Mouse (Mus musculus) adrenal gland, adult 18-20 months (tissue): ENCODE results near the gene Panx2. TPM values are rescaled to one million over a fixed set of nuclear protein-coding genes. Genes with fewer than 3 reads are reported as not detected.

Experiments
- DNase-seq, 2 experiments: peaks; one replicate each; pipeline ENCODE4 v3.0.0; 2021 to 2022; ENCODE audit warnings: low spot score in 2 of 2
- total RNA-seq, 2 experiments: library from RNA; stranded (reverse); gene quantifications; 1 replicate in 1 of 2; 2 replicates in 1 of 2; pipeline ENCODE4 v1.2.3; 2021

Panx2 gene
- total RNA-seq, 2 experiments from 2014 or later = 0.96 to 1.2 TPM

GRCm38 (mm10) chr15:89074613-89075477 lies 15.3 kb downstream of the Panx2 start, which contains the start of gene Trabd:
TSS of gene Trabd (plus strand) at chr15:89075124.
- DNase-seq = no peak

DNA sequence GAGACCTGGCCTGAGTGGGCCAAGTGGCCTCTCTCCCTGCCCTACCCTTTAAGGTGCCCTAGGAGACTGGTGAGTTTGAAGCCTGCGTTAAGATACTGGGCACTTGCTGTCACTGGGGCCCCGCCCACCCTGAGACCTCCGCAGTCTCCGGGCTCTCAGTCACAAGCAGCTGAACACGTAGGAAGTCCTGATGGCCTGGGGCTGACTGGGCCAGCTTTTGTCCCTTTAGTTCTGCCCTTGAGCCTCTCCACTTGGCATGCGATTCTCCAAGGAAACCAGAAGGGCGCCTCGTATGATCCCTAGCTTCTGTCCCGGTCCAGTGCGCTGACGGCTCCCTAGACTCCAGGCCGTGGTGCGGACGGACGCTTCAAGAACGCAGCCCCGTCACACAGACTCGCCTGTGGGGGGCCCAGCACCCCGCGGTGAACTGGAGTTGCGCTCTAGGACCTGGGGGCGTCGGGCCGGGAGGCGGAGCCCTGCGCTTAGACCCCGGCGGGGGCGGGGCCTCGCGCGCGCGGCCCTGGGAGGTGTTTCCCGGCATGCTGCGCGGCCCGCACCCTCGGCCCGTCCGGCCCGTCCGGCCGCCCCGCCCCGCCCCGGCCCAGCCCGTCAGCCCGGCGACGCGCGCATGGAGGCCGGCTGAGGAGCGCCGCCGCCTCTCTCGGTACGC lies 16.1 kb downstream of the Panx2 start:
- DNase-seq = peak; percentile 85 to 86

DNA sequence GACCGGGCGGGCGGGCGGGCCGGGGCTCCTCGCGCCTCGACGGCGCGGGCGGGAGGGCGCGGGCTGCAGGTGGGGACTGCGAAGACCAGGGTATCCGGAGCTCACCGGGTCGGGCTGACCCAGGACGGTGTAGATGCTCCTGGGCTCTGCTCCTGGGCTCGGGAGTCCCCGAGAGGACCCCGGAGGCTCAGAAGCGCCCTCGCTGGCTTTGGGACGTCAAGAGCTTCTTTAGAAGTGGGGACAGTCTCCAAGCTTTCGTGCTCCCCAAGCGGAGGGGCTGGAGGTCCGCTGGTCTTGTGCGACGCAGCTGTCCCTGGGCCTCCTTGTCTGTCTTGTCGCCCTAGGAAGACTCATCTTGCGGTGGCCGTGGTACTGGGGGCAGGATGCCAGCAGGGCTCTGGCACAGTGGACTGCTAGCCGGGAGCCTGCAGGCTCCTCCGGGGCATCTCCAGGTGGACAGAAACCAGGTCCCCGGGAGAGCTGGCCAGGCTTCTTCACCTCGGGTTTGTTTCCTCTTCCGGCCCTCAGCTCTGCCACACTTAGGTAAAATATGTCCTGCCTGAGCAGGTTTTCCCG lies 16.7 kb downstream of the Panx2 start:
- DNase-seq = peak; percentile 53 to 60

DNA sequence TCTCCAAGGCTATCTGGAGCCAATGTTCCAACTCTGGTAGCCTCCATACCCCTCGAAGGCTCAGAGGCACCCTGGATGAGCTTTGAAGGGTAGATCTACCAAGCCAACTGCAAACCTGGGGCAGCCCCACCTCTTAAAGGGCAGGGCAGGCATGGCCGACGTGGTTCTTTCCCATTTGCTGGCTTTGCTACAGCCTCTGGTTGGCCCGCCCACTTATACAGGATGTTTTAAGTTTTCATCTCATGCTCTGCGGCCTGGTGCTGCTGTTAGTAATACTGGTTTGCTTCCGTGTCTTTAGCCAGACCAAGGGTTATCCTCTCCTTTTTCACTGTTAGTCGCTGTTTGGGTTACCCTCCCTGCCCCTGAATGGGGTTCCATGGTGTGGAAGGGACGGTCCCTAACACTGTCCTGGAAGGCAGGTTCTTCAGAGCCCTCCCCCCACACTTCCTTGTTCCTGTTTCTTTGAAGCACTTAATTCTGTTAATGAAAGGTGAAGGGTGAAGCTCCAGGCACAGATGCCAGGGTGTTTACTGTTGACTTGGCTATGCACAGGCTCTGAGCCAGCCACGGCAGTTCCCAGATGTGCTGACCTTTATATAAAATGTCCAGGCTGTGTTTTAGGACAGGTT lies 18.8 kb downstream of the Panx2 start:
- DNase-seq = no peak

DNA sequence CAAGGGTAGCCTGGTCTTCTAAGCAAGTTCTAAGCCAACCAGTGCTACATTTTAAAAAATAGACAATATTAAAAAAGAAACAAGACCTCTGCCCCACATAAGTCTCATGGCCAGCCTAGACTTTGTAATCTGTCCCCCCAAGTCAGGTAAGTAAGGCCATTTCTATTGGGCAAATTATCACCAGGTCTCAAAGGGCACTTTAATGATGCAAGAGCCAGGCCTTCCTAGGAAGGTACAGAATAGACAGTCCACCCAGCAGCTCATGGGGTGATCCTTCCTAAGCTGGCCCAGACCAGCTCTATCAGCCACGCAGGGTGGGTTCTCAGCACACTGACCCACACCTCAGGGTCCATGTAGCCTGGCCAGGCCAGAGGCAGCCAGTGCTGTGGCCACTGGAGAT lies 24.4 kb downstream of the Panx2 start:
- no peak for DNase-seq

DNA sequence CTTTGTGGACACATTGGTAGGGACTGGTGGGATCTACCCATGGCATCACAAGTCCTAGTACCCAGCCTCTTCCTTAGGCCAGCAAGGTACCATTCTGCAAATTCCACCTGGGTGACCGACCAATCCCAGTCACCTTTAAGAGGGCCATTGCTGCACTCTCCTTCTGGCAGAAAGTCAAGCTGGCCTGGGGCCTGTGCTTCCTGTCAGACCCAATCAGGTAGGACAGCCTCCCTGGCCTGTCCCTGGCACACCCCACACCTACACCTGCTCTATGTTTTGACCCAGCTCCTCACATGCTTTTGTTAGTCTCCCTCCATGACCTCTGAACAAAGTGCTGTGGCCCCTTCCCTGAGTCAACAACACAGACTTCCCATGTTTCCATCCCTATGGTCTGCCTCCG lies 25.3 kb downstream of the Panx2 start:
- DNase-seq = no peak

- DNase-seq = peak; percentile 84 to 90
Measured at GRCm38 (mm10) chr15:89088607-89089247, 29.2 kb downstream of the Panx2 start, which contains the start of gene Selenoo. TSS of gene Selenoo (plus strand) at chr15:89089084.

DNA sequence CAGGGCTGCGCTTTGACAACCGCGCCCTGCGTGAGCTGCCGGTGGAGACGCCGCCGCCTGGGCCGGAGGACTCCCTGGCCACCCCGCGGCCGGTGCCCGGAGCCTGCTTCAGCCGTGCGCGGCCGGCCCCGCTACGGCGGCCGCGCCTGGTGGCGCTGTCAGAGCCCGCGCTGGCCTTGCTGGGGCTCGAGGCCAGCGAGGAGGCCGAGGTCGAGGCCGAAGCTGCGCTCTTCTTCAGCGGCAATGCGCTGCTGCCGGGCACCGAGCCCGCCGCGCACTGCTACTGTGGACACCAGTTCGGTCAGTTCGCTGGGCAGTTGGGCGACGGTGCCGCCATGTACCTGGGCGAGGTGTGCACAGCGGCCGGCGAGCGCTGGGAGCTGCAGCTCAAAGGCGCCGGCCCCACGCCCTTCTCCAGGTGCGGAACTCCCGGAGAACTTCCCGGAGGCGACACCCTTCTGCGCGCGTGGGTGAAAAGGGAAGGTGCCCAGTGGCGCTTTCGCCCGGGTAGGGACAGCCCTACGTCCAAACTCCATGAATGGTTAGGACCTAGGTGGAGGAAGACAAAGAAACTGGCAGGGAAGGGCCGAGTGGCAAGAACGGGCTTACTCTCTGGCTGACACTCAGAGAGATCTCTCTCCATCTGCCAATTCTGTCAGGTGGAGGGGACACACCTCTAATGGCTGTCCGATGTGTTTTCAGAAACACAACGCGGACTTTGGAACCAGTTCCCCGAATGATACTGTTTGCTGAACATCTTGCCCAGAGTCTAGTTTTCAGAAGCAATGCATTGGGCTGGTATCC lies 29.9 kb downstream of the Panx2 start:
- DNase-seq = peak in 1 of 2 experiments; percentile 46

DNA sequence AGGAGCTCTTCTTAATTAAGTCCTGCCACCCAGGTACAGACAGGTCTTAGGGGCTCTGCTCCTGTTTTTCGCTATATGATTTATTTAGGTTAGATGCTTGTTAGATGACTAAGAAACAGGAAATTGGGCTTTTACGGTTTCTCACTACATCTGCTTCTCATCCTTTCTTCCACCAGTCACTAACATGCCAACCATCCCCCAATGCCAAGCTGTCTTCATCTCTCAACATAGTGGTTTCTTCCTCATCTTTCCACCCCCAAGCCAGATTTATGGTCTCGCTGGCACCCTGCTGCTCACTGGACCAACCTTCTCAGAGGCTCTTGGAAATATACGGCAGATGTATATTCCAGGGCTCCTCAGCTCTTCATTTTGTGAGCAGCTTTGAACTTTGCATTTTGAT lies 31.1 kb downstream of the Panx2 start:
- DNase-seq = no peak

GRCm38 (mm10) chr15:89092181-89092580 lies 32.6 kb downstream of the Panx2 start:
- no peak for DNase-seq

DNA sequence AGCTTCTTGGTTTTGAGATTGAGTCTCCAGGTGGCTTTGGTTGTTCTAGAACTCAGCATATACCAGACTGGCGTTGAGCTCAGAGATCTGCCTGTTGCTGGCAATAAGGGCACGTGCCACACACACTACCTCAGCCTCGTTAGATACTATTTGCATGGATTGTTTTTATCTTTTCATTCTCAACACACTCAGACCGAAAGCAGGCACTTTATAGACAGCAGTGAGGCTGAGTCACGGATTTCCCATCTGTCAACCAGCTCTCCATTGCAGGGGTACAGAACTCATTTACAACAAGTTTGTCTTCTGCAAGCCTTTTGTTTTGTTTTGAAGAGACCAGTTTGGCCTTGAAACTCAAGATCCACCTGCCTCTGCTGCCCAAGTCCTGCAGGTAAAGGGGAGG lies 37.9 kb downstream of the Panx2 start:
- DNase-seq = no peak

DNA sequence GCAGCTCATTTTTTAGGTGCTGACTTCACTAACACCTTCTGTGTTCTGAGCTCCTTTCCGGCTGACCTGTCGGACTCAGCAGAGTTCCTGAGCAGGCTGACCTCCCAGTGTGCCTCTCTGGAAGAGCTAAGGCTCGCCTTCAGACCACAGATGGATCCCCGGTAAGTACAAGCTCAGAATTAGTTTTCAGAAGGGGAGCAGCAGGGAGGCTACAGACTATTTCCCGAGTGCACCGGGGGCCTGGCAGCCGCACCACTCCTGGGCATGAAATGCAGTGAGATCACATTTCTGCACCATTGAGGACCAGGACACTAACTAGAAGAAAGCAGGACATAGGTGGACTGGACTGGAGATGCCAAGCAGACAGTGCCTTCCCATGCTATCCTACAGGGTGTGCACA lies 39.1 kb downstream of the Panx2 start:
- DNase-seq = no peak

DNA sequence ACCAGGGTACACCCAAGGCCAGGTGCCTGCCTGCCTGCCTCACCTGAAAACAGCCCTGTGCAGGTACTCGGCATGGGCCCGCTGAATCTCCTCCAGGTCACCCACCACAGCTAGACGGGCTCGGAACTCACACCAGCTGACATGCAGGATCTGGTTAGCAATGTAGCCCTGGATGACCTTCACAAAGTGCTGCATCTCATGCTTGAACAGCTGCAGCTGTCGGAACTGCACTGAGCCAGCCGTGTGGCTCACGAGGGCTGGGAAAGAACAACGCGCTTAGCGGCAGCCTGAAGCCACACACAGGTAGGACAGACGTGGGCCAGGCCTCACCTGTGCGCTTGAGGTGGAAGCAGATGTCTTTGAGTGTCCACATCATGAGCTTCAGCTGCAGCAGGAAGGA lies 41.3 kb downstream of the Panx2 start:
- DNase-seq = no peak

DNA sequence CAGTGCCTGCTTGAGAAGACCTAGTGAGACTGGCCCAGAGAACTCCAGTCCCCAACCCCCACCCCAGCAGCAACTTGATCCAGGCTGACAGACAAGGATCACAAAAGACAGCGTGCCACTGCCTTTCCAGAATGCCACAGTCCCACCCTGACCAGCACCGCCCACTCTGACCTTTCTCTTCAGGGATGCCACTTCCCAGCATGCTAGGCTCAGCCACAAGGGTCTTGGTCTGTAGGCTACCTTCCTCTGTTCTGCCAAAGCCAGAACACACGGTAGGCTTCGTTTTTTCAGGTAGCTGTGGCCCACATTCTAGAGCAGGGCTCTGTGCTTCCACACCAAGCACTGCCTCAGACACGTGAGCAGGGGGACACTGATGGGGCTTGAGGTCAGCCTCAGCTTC lies 43.1 kb downstream of the Panx2 start:
- DNase-seq = no peak

DNA sequence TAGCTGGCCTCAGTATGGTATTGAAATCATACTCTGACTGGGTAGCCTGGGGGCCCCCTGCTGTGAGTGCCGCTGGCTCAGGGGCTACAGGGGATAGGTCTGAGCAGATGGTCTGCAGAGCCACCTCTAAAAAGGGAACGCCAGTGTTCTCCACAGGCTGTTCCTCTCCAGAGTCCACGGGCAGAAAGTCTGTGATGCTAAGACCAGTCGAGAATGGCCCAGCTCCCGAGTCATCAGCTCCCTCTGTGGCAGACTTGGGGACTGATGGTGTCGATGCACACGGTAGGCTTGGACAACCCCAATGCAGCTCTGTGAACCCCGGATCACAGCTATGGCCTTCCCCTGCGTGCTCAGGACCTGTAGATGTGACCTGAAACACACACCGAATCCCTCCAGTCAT lies 44.4 kb downstream of the Panx2 start:
- no peak for DNase-seq

GRCm38 (mm10) chr15:89104425-89104824 lies 44.9 kb downstream of the Panx2 start:
- DNase-seq = no peak

- DNase-seq = no peak
Measured at GRCm38 (mm10) chr15:89106073-89106472, 46.5 kb downstream of the Panx2 start.

GRCm38 (mm10) chr15:89106976-89107375 lies 47.4 kb downstream of the Panx2 start:
- DNase-seq = no peak

GRCm38 (mm10) chr15:89110147-89110546 lies 50.6 kb downstream of the Panx2 start:
- peak; percentile 40 to 51 for DNase-seq

DNA sequence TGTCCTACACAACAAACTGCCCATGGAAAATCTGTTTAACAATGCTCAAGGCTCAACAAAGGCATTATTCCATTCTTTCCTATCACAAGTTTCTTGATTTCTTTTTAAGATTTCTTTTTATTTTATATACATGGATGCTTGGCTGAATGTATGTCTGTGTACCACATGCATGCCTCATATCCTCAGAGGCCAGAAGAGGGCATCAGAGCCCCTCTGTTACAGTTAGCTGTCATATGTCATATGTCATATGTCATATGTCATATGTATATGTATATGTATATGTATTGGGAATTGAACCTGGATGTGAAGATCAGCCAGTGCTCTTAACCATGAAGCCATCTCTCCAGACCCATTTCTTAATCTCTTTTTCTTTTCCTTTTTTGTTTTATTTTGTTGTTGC lies 58.5 kb downstream of the Panx2 start:
- no peak for DNase-seq
